Mouse (Mus musculus) spleen, postnatal 4 days (tissue): ENCODE results near the gene Crtc2.
"Not testable (repeated sequence)": the region's sequence is repeated elsewhere in the genome, so short reads cannot be mapped to it uniquely, and the experiment has no call there.

Experiments
- DNase-seq, 2 experiments: peaks; one replicate each; pipeline ENCODE4 v3.0.0; 2022; ENCODE audit warnings: low spot score in 2 of 2

Gene Crtc2

GRCm38 (mm10) chr3:90266901-90267775 lies 13.2 kb downstream of the Crtc2 start:
- DNase-seq: no peak

- DNase-seq: no peak
These were observed 14.2 kb downstream of the Crtc2 start for GRCm38 (mm10) chr3:90268190-90268589.

GRCm38 (mm10) chr3:90268971-90269370 lies 15.0 kb downstream of the Crtc2 start:
- DNase-seq: no peak

GRCm38 (mm10) chr3:90270784-90271183 lies 16.8 kb downstream of the Crtc2 start:
- no peak for DNase-seq

GRCm38 (mm10) chr3:90272170-90272569 lies 18.2 kb downstream of the Crtc2 start:
- no peak for DNase-seq

- no peak for DNase-seq
These were observed 19.9 kb downstream of the Crtc2 start for GRCm38 (mm10) chr3:90273855-90274254.

- no peak for DNase-seq
These were observed 21.3 kb downstream of the Crtc2 start for GRCm38 (mm10) chr3:90275286-90275685.

- DNase-seq: no peak
These were observed 22.9 kb downstream of the Crtc2 start for GRCm38 (mm10) chr3:90276858-90277257.

GRCm38 (mm10) chr3:90277793-90278192 lies 23.8 kb downstream of the Crtc2 start:
- DNase-seq: no peak

- DNase-seq: no peak
These were observed 24.2 kb downstream of the Crtc2 start for GRCm38 (mm10) chr3:90278211-90278610.

GRCm38 (mm10) chr3:90279216-90279615 lies 25.3 kb downstream of the Crtc2 start:
- DNase-seq: no peak

- DNase-seq: no peak
These were observed 25.8 kb downstream of the Crtc2 start for GRCm38 (mm10) chr3:90279743-90280142.

GRCm38 (mm10) chr3:90280708-90281107 lies 26.7 kb downstream of the Crtc2 start:
- DNase-seq: no peak

- DNase-seq: no peak
These were observed 30.2 kb downstream of the Crtc2 start for GRCm38 (mm10) chr3:90284150-90284549.

GRCm38 (mm10) chr3:90289403-90289802 lies 35.4 kb downstream of the Crtc2 start:
- DNase-seq: not testable (repeated sequence)

GRCm38 (mm10) chr3:90290602-90291001 lies 36.6 kb downstream of the Crtc2 start:
- DNase-seq: no peak

- DNase-seq: no peak
These were observed 38.0 kb downstream of the Crtc2 start for GRCm38 (mm10) chr3:90291982-90292344.

- DNase-seq: peak; percentile 97
These were observed 38.6 kb downstream of the Crtc2 start, which contains the start of gene Gatad2b for GRCm38 (mm10) chr3:90292345-90293275. Gatad2b (plus strand) TSS chr3:90293178.

- peak; percentile 69 to 88 for DNase-seq
These were observed 39.5 kb downstream of the Crtc2 start for GRCm38 (mm10) chr3:90293352-90294063.

- DNase-seq: no peak
These were observed 40.1 kb downstream of the Crtc2 start for GRCm38 (mm10) chr3:90294064-90294440.

- no peak for DNase-seq
These were observed 40.7 kb downstream of the Crtc2 start for GRCm38 (mm10) chr3:90294651-90295050.

GRCm38 (mm10) chr3:90305801-90306200 lies 51.8 kb downstream of the Crtc2 start:
- no peak for DNase-seq
